Mouse (Mus musculus): Measurements from ENCODE around the gene Gm10197. TPM values are rescaled to one million over a fixed set of nuclear protein-coding genes. Genes with fewer than 3 reads are reported as not detected.
A peak's percentile ranks its signal among the peaks of the same experiment; 100 is the strongest.

The Gm10197 gene
- polyA plus RNA-seq, 1 experiment, result not detected

DNA sequence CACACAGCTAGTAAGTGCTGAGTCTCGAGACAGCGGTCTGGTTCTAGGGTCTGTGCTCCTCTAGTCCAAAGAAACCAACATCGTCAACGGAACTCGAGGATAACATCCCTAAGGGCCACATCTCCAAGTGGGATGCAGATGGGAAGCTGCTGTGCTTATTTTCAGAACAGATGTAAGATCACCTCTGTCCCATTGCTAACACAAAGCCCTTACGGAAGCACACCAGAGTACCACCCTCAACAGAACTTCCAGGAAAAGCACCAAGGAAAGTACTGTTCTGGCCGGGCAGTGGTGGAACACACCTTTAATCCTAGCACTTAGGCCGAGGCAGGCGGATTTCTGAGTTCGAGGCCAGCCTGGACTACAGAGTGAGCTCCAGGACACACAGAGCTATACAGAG is 6.9 kb upstream of the Gm10197 start:
- WGBS, result 86% methylated on average over 10 of the region's 10 CpGs
- TF ChIP-seq POLR2A (IDR thresholded peaks at IDR 0.05; ENCODE audit: borderline replicate concordance, insufficient read depth, low read length), result no peak
- TF ChIP-seq CTCF (IDR thresholded peaks at IDR 0.05; ENCODE audit: borderline replicate concordance, insufficient read depth, low read depth, low read length), result no peak
- Histone ChIP-seq H3K4me3 (replicated peaks; ENCODE audit: insufficient read depth, low read depth, low read length) (no peak overlapping the region), H3K27ac (ENCODE audit: insufficient read depth, low read length) (no peak overlapping the region), H3K4me1 (ENCODE audit: control insufficient read depth, insufficient read depth, low read length) (no peaks in the 10 kb centered on the region), H3K27me3 (ENCODE audit: control insufficient read depth, insufficient read depth, low read length) (no peaks in the 10 kb centered on the region)
- DNase-seq, result peak in 1 of 2 experiments; percentile 8

DNA sequence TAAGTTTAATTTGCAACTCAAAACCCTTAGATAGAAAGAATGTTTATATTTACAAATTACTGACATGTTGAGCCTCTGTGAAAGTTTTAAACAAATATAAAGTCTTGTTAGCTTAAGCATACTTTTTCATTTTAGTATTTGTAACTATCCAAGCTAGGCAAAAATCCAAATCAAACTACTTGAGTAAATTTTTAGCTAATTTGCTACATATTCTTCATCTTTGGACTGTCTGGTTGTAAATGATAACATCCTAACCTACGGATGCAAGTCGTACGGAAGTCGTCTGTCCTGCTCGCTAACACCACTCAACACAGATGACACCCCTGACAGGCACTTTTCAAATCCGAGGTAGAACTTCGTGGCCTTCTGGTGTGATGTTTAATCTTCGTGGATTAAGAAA is 6.1 kb upstream of the Gm10197 start:
- no peak overlapping the region for H3K4me3 ChIP-seq (replicated peaks; ENCODE audit: insufficient read depth, low read depth, low read length)
- no peaks in the 10 kb centered on the region for H3K4me1 ChIP-seq (ENCODE audit: control insufficient read depth, insufficient read depth, low read length)
- no peak for DNase-seq
- TF ChIP-seq CTCF (IDR thresholded peaks at IDR 0.05; ENCODE audit: borderline replicate concordance, insufficient read depth, low read depth, low read length), result no peak
- no peak for TF ChIP-seq POLR2A (IDR thresholded peaks at IDR 0.05; ENCODE audit: borderline replicate concordance, insufficient read depth, low read length)
- WGBS, result 81% methylated on average over 8 of the region's 8 CpGs
- H3K27ac ChIP-seq (ENCODE audit: insufficient read depth, low read length), result no peak overlapping the region
- no peaks in the 10 kb centered on the region for H3K27me3 ChIP-seq (ENCODE audit: control insufficient read depth, insufficient read depth, low read length)

GRCm38 (mm10) chr19:53375816-53376215 is 4.2 kb upstream of the Gm10197 start:
- WGBS, result 94% methylated on average over 9 of the region's 9 CpGs
- DNase-seq, result no peak
- no peak for TF ChIP-seq POLR2A (IDR thresholded peaks at IDR 0.05; ENCODE audit: borderline replicate concordance, insufficient read depth, low read length)
- no peak for TF ChIP-seq CTCF (IDR thresholded peaks at IDR 0.05; ENCODE audit: borderline replicate concordance, insufficient read depth, low read depth, low read length)
- Histone ChIP-seq H3K27ac (ENCODE audit: insufficient read depth, low read length) (no peak overlapping the region), H3K4me1 (ENCODE audit: control insufficient read depth, insufficient read depth, low read length) (no peaks in the 10 kb centered on the region), H3K27me3 (ENCODE audit: control insufficient read depth, insufficient read depth, low read length) (no peaks in the 10 kb centered on the region), H3K4me3 (replicated peaks; ENCODE audit: insufficient read depth, low read depth, low read length) (no peak overlapping the region)

DNA sequence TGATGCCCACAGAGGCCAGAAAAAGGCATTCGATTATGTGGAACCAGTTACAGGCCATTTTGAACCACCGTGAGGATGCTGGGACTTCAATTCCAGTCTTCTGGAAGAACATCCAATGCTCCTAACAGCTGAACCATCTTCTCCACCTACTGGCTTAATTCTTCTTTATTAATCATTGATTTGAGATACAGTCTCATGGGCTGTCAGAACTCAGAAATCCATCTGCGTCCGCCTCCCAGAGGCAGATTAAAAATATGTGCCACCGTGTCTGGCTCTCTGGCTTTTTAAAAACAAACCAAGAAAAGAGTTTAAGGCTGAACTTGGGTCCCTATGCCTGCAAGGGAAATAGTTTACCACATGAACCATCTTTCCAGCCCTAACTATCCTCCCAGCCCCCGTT is 3.7 kb upstream of the Gm10197 start:
- 84% methylated on average over 6 of the region's 6 CpGs for WGBS
- TF ChIP-seq POLR2A (IDR thresholded peaks at IDR 0.05; ENCODE audit: borderline replicate concordance, insufficient read depth, low read length), result no peak
- no peak for TF ChIP-seq CTCF (IDR thresholded peaks at IDR 0.05; ENCODE audit: borderline replicate concordance, insufficient read depth, low read depth, low read length)
- no peaks in the 10 kb centered on the region for H3K27me3 ChIP-seq (ENCODE audit: control insufficient read depth, insufficient read depth, low read length)
- DNase-seq, result peak in 1 of 2 experiments; percentile 7
- H3K27ac ChIP-seq (ENCODE audit: insufficient read depth, low read length), result no peak overlapping the region
- H3K4me3 ChIP-seq (replicated peaks; ENCODE audit: insufficient read depth, low read depth, low read length), result no peak overlapping the region
- H3K4me1 ChIP-seq (ENCODE audit: control insufficient read depth, insufficient read depth, low read length), result no peaks in the 10 kb centered on the region

GRCm38 (mm10) chr19:53373570-53373969 is 2.0 kb upstream of the Gm10197 start:
- peak in 1 of 2 experiments; percentile 10 for DNase-seq
- H3K4me1 ChIP-seq (ENCODE audit: control insufficient read depth, insufficient read depth, low read length), result peaks cover 9% of the 10 kb centered on the region; the same call in 1 of the 2 replicates
- no peaks in the 10 kb centered on the region for H3K27me3 ChIP-seq (ENCODE audit: control insufficient read depth, insufficient read depth, low read length)
- WGBS, result 81% methylated on average over 2 of the region's 2 CpGs
- no peak overlapping the region for H3K27ac ChIP-seq (ENCODE audit: insufficient read depth, low read length)
- TF ChIP-seq CTCF (IDR thresholded peaks at IDR 0.05; ENCODE audit: borderline replicate concordance, insufficient read depth, low read depth, low read length) (no peak), POLR2A (IDR thresholded peaks at IDR 0.05; ENCODE audit: borderline replicate concordance, insufficient read depth, low read length) (no peak)
- no peak overlapping the region for H3K4me3 ChIP-seq (replicated peaks; ENCODE audit: insufficient read depth, low read depth, low read length)

DNA sequence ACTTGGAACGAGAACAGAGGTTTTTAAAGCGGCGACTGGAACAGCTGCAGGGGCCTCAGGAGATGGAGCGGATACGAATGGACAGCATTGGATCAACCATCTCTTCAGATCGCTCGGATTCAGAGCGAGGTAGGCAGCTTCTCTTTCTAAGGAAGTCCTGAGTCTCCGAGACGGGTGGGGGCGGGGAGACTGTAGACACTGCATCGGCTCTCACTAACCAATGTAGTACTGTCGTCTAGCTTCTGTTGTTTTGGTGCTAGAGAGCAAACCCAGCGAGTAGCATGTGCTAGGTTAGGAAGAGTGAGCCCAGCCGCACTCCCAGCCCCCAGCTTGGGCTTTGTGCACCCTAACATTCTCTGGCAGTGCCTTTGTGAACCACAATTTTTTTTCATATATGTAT is 1.3 kb downstream of the Gm10197 start:
- peak in 1 of 2 experiments; percentile 30 for DNase-seq
- 54% methylated on average over 15 of the region's 15 CpGs for whole genome bisulfite sequencing

DNA sequence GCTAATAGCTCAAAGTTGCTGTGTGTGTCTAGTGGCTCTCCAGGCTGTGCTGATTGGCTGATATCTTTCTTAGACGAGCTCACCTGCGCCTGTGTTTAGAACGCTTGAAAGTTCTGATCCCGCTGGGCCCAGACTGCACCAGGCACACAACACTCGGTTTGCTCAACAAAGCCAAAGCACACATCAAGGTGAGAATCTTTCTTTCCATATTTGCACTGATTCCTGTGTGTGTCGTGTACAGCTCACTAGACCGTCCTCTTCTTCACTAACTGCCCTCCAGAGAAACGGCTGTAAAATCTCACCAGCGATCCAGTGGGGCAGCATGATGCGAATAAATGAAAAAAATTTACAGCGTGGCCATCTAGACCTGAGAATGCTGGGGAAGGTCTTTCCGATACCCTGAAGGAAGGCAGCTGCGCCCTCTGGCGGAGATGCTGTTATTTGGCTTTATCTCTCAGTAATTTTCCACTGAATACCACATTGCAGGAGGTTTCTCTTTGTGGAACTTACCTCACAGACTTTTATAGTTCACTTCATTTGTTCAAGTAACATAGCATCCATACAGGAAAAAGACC is 2.0 kb downstream of the Gm10197 start:
- DNase-seq, result peak; percentile 82 to 88
- Histone ChIP-seq H3K27me3 (ENCODE audit: control insufficient read depth, insufficient read depth, low read length) (no peaks in the 10 kb centered on the region), H3K4me3 (replicated peaks; ENCODE audit: insufficient read depth, low read depth, low read length) (no peak overlapping the region), H3K27ac (ENCODE audit: insufficient read depth, low read length) (0 out of 2 replicates have a peak overlapping the region, but pooled peaks have one; percentile 42), H3K4me1 (ENCODE audit: control insufficient read depth, insufficient read depth, low read length) (peaks cover 28% of the 10 kb centered on the region)
- no peak for TF ChIP-seq POLR2A (IDR thresholded peaks at IDR 0.05; ENCODE audit: borderline replicate concordance, insufficient read depth, low read length)
- TF ChIP-seq CTCF (IDR thresholded peaks at IDR 0.05; ENCODE audit: borderline replicate concordance, insufficient read depth, low read depth, low read length), result peak; percentile 85
- 21% methylated on average over 14 of the region's 14 CpGs for WGBS

More for the DNA sequence above, 1.3 kb downstream of the Gm10197 start:
- Histone ChIP-seq H3K4me3 (replicated peaks; ENCODE audit: insufficient read depth, low read depth, low read length) (no peak overlapping the region), H3K27me3 (ENCODE audit: control insufficient read depth, insufficient read depth, low read length) (no peaks in the 10 kb centered on the region), H3K4me1 (ENCODE audit: control insufficient read depth, insufficient read depth, low read length) (peaks cover 23% of the 10 kb centered on the region), H3K27ac (ENCODE audit: insufficient read depth, low read length) (no peak overlapping the region)
- no peak for TF ChIP-seq CTCF (IDR thresholded peaks at IDR 0.05; ENCODE audit: borderline replicate concordance, insufficient read depth, low read depth, low read length)
- TF ChIP-seq POLR2A (IDR thresholded peaks at IDR 0.05; ENCODE audit: borderline replicate concordance, insufficient read depth, low read length), result no peak

DNA sequence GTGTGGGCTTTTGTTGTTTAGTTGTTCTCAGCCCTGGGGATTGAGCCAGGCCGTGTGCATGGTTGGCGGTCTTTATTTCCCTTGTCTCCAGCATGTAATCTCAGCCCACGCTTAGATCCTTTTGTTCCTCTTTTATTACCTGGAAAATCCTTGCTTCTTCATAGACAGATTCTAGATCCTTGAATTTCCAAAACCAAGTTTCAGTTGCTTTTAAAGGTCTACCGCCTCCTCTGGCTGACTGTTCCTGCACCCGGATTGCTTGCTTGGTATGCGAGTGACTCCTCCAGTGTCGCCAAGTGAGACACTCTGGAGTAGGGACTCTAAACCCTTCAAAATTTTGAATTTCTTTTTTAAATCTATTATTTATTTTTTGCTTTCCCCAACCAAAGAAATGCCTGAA is 4.7 kb downstream of the Gm10197 start:
- WGBS, result 48% methylated on average over 7 of the region's 7 CpGs
- Histone ChIP-seq H3K27me3 (ENCODE audit: control insufficient read depth, insufficient read depth, low read length) (no peaks in the 10 kb centered on the region), H3K27ac (ENCODE audit: insufficient read depth, low read length) (peak overlapping the region; percentile 54; the same call in 1 of the 2 replicates), H3K4me3 (replicated peaks; ENCODE audit: insufficient read depth, low read depth, low read length) (no peak overlapping the region), H3K4me1 (ENCODE audit: control insufficient read depth, insufficient read depth, low read length) (peaks cover 28% of the 10 kb centered on the region)
- no peak for TF ChIP-seq POLR2A (IDR thresholded peaks at IDR 0.05; ENCODE audit: borderline replicate concordance, insufficient read depth, low read length)
- DNase-seq, result peak in 1 of 2 experiments; percentile 21

All from cerebellum, adult 2 months (tissue).